Mouse (Mus musculus): ENCODE measurements at regions not wholly inside any gene's neighbourhood (a gene's known extent, or its start where the extent isn't known, plus 50 kb on each side); places are given as distances from the start of the nearest gene placed in this dataset.

DNA sequence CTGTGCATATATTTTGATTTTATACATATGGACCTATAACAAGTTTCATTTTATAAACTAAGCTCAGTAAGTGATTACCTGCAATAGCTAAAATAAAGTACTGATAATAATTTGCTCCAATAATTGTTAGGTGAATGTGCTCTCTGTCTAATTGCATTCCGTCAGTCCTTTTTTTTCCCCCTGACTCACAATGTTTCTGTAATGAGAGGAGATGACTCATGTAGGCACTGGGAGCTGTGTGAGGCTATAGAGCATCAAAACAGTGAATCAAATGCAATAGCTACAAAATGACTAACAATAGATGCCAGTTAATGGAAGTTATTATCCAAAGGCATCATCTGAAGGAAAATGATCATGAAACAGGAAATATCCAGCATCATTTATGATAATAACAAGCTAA is 451.3 kb downstream of the Epha3 start:
- Histone ChIP-seq H3K27me3 (no peaks in the 10 kb centered on the region), H3K36me3 (no peaks in the 10 kb centered on the region), H3K27ac (replicated peaks) (no peak overlapping the region), H3K4me3 (no peak overlapping the region), H3K9me3 (no peaks in the 10 kb centered on the region), H3K9ac (no peak overlapping the region), H3K4me1 (replicated peaks) (no peaks in the 10 kb centered on the region; the same call in 1 of the 2 replicates), H3K4me2 (no peak overlapping the region)
- no peak for ATAC-seq (ENCODE audit: low read depth)
- 60% methylated on average over 1 of the region's 1 CpGs for WGBS

DNA sequence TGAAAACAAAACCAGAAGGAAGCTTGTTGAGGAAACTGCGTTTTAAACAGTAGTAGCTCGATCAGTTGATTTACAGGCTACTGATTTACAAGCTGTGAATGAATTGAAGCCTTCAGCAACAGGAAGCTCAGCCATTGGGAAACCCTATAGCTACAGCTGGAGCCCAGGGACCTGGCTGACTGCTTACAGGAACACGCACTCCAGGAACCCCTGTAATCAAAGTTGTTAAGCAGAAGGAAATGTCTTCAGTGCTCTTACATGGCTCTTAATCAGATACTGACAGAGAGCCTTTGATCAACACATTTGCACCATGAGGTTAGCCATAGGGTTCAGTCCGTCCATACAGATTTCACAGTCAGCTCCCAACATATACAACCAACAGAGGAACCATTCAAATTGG is 411.7 kb downstream of the Epha3 start:
- H3K9me3 ChIP-seq, result no peaks in the 10 kb centered on the region
- H3K4me3 ChIP-seq, result no peak overlapping the region
- H3K9ac ChIP-seq, result no peak overlapping the region
- 42% methylated on average over 4 of the region's 4 CpGs for WGBS
- no peaks in the 10 kb centered on the region for H3K27me3 ChIP-seq
- H3K36me3 ChIP-seq, result no peaks in the 10 kb centered on the region
- no peak overlapping the region for H3K4me2 ChIP-seq
- H3K4me1 ChIP-seq (replicated peaks), result no peaks in the 10 kb centered on the region
- no peak for ATAC-seq (ENCODE audit: low read depth)
- H3K27ac ChIP-seq (replicated peaks), result no peak overlapping the region

DNA sequence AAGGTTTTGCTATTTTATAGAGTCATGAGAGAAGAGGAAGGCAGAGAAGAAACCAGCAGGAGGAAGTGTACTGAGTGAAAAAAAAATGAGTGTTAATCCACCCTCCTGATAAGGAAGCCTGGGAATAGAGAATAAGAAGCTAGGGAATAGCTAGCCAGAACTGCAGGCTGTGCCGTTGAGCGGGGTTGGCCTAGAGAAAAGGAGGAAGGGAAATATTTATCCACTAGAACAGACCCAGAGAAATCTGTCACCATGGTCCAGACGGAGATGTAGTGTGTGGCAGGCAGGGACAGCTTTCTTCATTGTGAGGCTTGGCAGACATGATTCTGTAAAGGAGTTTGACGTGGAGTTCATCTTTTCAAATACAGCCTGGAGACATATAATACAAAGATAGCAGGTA is 397.4 kb downstream of the Epha3 start:
- 85% methylated on average over 4 of the region's 4 CpGs for WGBS
- no peaks in the 10 kb centered on the region for H3K36me3 ChIP-seq
- H3K4me1 ChIP-seq (replicated peaks), result no peaks in the 10 kb centered on the region
- H3K4me3 ChIP-seq, result no peak overlapping the region
- H3K9me3 ChIP-seq, result no peaks in the 10 kb centered on the region
- H3K4me2 ChIP-seq, result no peak overlapping the region
- no peak overlapping the region for H3K27ac ChIP-seq (replicated peaks)
- H3K27me3 ChIP-seq, result no peaks in the 10 kb centered on the region
- ATAC-seq (ENCODE audit: low read depth), result no peak
- H3K9ac ChIP-seq, result no peak overlapping the region

- Histone ChIP-seq H3K9me3 (no peaks in the 10 kb centered on the region), H3K4me1 (replicated peaks) (no peaks in the 10 kb centered on the region), H3K9ac (no peak overlapping the region), H3K27me3 (no peaks in the 10 kb centered on the region), H3K4me2 (no peak overlapping the region), H3K36me3 (no peaks in the 10 kb centered on the region), H3K4me3 (no peak overlapping the region), H3K27ac (replicated peaks) (no peak overlapping the region)
- ATAC-seq (ENCODE audit: low read depth), result no peak
- WGBS, result 90% methylated on average over 1 of the region's 1 CpGs
These were observed 395.1 kb downstream of the Epha3 start for GRCm38 (mm10) chr16:63468851-63469250.
